Comparison of ENCODE assay signal across 10 mouse cellular contexts in genomic region chr10:25432938-25433337, GRCm38 (mm10).
A peak's percentile ranks its signal among the peaks of the same experiment; 100 is the strongest.
DNase-seq lines count a peak whose midpoint lies in the region; ATAC-seq and TF ChIP-seq lines count a peak whose summit lies in the region.
"Had no signal": no experiment of that assay in that cellular context is flagged by ENCODE, and none has a peak within 500 bp of the region (broad histone marks: within the 10 kb centered on the region; RNA-seq: fewer than 3 reads in every experiment).

No protein-coding gene starts in this region.

- intact Hi-C loops in heart, postnatal 25 days (cut with DNase I), result loop anchor here (10.0 kb wide), 1 partner anchor 52 kb away; no protein-coding TSS in a partner anchor

- H3K9me3 ChIP-seq in heart, embryonic 13.5 days, result no peaks in the 10 kb centered on the region
- no peaks in the 10 kb centered on the region for H3K9me3 ChIP-seq in heart, postnatal 0 days (replicated peaks; ENCODE audit: control insufficient read depth, low read length)
- no peaks in the 10 kb centered on the region for H3K9me3 ChIP-seq in midbrain, embryonic 15.5 days
- H3K9me3 ChIP-seq: hindbrain, embryonic 15.5 days had no signal

- DNase-seq in heart, postnatal 25 days (ENCODE audit: low spot score), result no peak
- DNase-seq in 3T3-L1 (ENCODE audit: low read depth, low spot score), result peak; percentile 66
- peak; percentile 65 for DNase-seq in MN1 (ENCODE audit: low spot score)
- peak; percentile 67 for DNase-seq in heart, postnatal 0 days (ENCODE audit: low spot score)
- DNase-seq in left cerebral cortex, adult 11 months (ENCODE audit: low spot score), result no peak
- DNase-seq: cerebellum, postnatal 14 days had no signal

- H3K9ac ChIP-seq in heart, embryonic 13.5 days, result peak overlapping the region; percentile 62
- H3K9ac ChIP-seq in heart, postnatal 0 days (replicated peaks; ENCODE audit: low read depth, low read length), result 0 out of 2 replicates have a peak overlapping the region, but pooled peaks have one; percentile 42
- no peak overlapping the region for H3K9ac ChIP-seq in midbrain, embryonic 15.5 days
- H3K9ac ChIP-seq: hindbrain, embryonic 15.5 days had no signal

- H3K4me3 ChIP-seq in heart, embryonic 13.5 days, result peak overlapping the region; percentile 39
- peak overlapping the region; percentile 37 for H3K4me3 ChIP-seq in heart, postnatal 0 days (ENCODE audit: low read depth, low read length)
- no peak overlapping the region for H3K4me3 ChIP-seq in midbrain, embryonic 15.5 days
- H3K4me3 ChIP-seq: hindbrain, embryonic 15.5 days had no signal

- no peak for ATAC-seq in heart, embryonic 13.5 days (ENCODE audit: extremely low read depth, insufficient number of reproducible peaks, low FRiP score, low TSS enrichment)
- ATAC-seq in heart, postnatal 0 days (ENCODE audit: insufficient read depth, low read depth), result peak; percentile 62
- no peak for ATAC-seq in CD4-positive, CD25-positive, alpha-beta regulatory T cell, adult 4 months
- ATAC-seq in midbrain, embryonic 15.5 days (replicated peaks), result no peak

- peak overlapping the region; percentile 64 for H3K4me2 ChIP-seq in heart, embryonic 13.5 days
- H3K4me2 ChIP-seq in heart, postnatal 0 days (ENCODE audit: low read depth, low read length), result peak overlapping the region; percentile 60
- no peak overlapping the region for H3K4me2 ChIP-seq in midbrain, embryonic 15.5 days
- H3K4me2 ChIP-seq: hindbrain, embryonic 15.5 days had no signal

- H3K27ac ChIP-seq in heart, embryonic 13.5 days (replicated peaks), result peak overlapping the region; percentile 77
- peak overlapping the region; percentile 80 for H3K27ac ChIP-seq in heart, postnatal 0 days (ENCODE audit: low read depth)
- no peak overlapping the region for H3K27ac ChIP-seq in midbrain, embryonic 15.5 days

- no peak for TF ChIP-seq EP300 in heart, postnatal 0 days (IDR thresholded peaks at IDR 0.05; ENCODE audit: low read depth)

- no peaks in the 10 kb centered on the region for H3K36me3 ChIP-seq in heart, embryonic 13.5 days
- H3K36me3 ChIP-seq in heart, postnatal 0 days (replicated peaks; ENCODE audit: control insufficient read depth, insufficient read depth, low read length), result no peaks in the 10 kb centered on the region
- H3K36me3 ChIP-seq in midbrain, embryonic 15.5 days (replicated peaks), result no peaks in the 10 kb centered on the region
- H3K36me3 ChIP-seq: hindbrain, embryonic 15.5 days had no signal

- no peak for TF ChIP-seq CTCF in heart, postnatal 0 days (IDR thresholded peaks at IDR 0.05; ENCODE audit: low read depth)

- H3K27me3 ChIP-seq in heart, embryonic 13.5 days (replicated peaks), result no peaks in the 10 kb centered on the region
- H3K27me3 ChIP-seq in heart, postnatal 0 days (ENCODE audit: control insufficient read depth, insufficient read depth, low read length), result no peaks in the 10 kb centered on the region
- no peaks in the 10 kb centered on the region for H3K27me3 ChIP-seq in midbrain, embryonic 15.5 days (replicated peaks)
- H3K27me3 ChIP-seq: hindbrain, embryonic 15.5 days had no signal

- H3K4me1 ChIP-seq in heart, embryonic 13.5 days, result peaks cover 71% of the 10 kb centered on the region
- peaks cover 48% of the 10 kb centered on the region for H3K4me1 ChIP-seq in heart, postnatal 0 days (ENCODE audit: control insufficient read depth, insufficient read depth)
- no peaks in the 10 kb centered on the region; the same call in 1 of the 2 replicates for H3K4me1 ChIP-seq in midbrain, embryonic 15.5 days

- 17% methylated on average over 5 of the region's 5 CpGs for WGBS in heart, embryonic 13.5 days
- 21% methylated on average over 5 of the region's 5 CpGs for WGBS in heart, postnatal 0 days
- WGBS in midbrain, embryonic 15.5 days, result 53% methylated on average over 5 of the region's 5 CpGs

Comparison
In these comparisons a context has a peak if more than half of its experiments do, and no peak if none do; other contexts are left out.
1. DNase-seq: peak in 3T3-L1 (single experiment), MN1 (single experiment) and heart, postnatal 0 days (single experiment); none in heart, postnatal 25 days (single experiment) and left cerebral cortex, adult 11 months (single experiment).